Mouse (Mus musculus) kidney, embryonic 14.5 days (tissue): ENCODE results near the gene Nbeal2. TPM values are rescaled to one million over a fixed set of nuclear protein-coding genes. Genes with fewer than 3 reads are reported as not detected.
"Not testable (repeated sequence)": the region's sequence is repeated elsewhere in the genome, so short reads cannot be mapped to it uniquely, and the experiment has no call there.

Source experiments
- ATAC-seq: fragments of 200-750 bp; cut with Nextera tagmentation; 2 replicates; pipeline ENCODE4 v1.8.0; 2017; ENCODE audit warnings: moderate number of reproducible peaks, mild to moderate bottlenecking, moderate TSS enrichment, moderate library complexity; ENCODE audit not compliant: low FRiP score, low TSS enrichment
- H3K27ac ChIP-seq: fragments of 300-500 bp; sonication (generic); 2 replicates; pipeline ENCODE4 v1.5.1; 2014; ENCODE audit warnings: low read depth, mild to moderate bottlenecking, low read length, moderate library complexity, mixed read lengths
- H3K27me3 ChIP-seq: fragments of 300-500 bp; sonication (generic); 2 replicates; pipeline ENCODE4 v1.6.1; 2014; ENCODE audit warnings: mild to moderate bottlenecking, low read length; ENCODE audit not compliant: control insufficient read depth, insufficient read depth
- H3K36me3 ChIP-seq: fragments of 300-500 bp; sonication (generic); 2 replicates; pipeline ENCODE4 v1.6.1; 2014; ENCODE audit warnings: low read length, mixed read lengths; ENCODE audit not compliant: control insufficient read depth, insufficient read depth
- H3K4me1 ChIP-seq: fragments of 300-500 bp; sonication (generic); 2 replicates; pipeline ENCODE4 v1.6.1; 2014; ENCODE audit warnings: low read length, mixed read lengths; ENCODE audit not compliant: control insufficient read depth, insufficient read depth
- H3K4me2 ChIP-seq: fragments of 300-500 bp; sonication (generic); replicated peaks from 2 replicates; pipeline ENCODE4 v1.6.1; 2014; ENCODE audit warnings: low read depth, mild to moderate bottlenecking, low read length
- H3K4me3 ChIP-seq: fragments of 300-500 bp; sonication (generic); 2 replicates; pipeline ENCODE4 v1.5.1; 2014; ENCODE audit warnings: mild to moderate bottlenecking, low read length
- H3K9ac ChIP-seq: fragments of 300-500 bp; sonication (generic); 2 replicates; pipeline ENCODE4 v1.6.1; 2014; ENCODE audit warnings: low read depth, mild to moderate bottlenecking, low read length, moderate library complexity
- H3K9me3 ChIP-seq: fragments of 300-500 bp; sonication (generic); 2 replicates; pipeline ENCODE4 v1.6.1; 2016; ENCODE audit warnings: low read length; ENCODE audit not compliant: control insufficient read depth
- WGBS: fragments of 180-500 bp; shearing (Covaris S2); extraction: QIAGEN DNeasy Blood & Tissue Kit; methylation state at CpG from one replicate; pipeline ENCODE4 v1.1.7; 2014; 5-methylcytosine and 5-hydroxymethylcytosine counted together
- polyA plus RNA-seq: library from polyadenylated mRNA; unstranded; fragments of >200 nt; fragmentation: Nextera tagmentation; extraction: Ambion mirVana; gene quantifications from 2 replicates; pipeline ENCODE4 v1.2.1, GENCODE M21; 2014

Gene Nbeal2
- polyA plus RNA-seq, 1 experiment from 2014 or later = 4.8 TPM

GRCm38 (mm10) chr9:110687846-110688245, 33.9 kb upstream of the Nbeal2 start:
- no peaks in the 10 kb centered on the region for H3K27me3 ChIP-seq
- H3K9ac ChIP-seq = no peak overlapping the region
- peaks cover 10% of the 10 kb centered on the region for H3K4me1 ChIP-seq
- no peaks in the 10 kb centered on the region for H3K9me3 ChIP-seq
- H3K4me3 ChIP-seq = no peak overlapping the region
- H3K4me2 ChIP-seq = no peak overlapping the region
- no peak for ATAC-seq
- no peak overlapping the region for H3K27ac ChIP-seq
- no peaks in the 10 kb centered on the region; the same call in 1 of the 2 replicates for H3K36me3 ChIP-seq
- WGBS = 87% methylated on average over 2 of the region's 2 CpGs

GRCm38 (mm10) chr9:110687061-110687460, 33.1 kb upstream of the Nbeal2 start:
- H3K9ac ChIP-seq = no peak overlapping the region
- no peak overlapping the region for H3K4me3 ChIP-seq
- no peak for ATAC-seq
- no peaks in the 10 kb centered on the region; the same call in 1 of the 2 replicates for H3K36me3 ChIP-seq
- no peak overlapping the region for H3K4me2 ChIP-seq
- no peak overlapping the region for H3K27ac ChIP-seq
- H3K27me3 ChIP-seq = no peaks in the 10 kb centered on the region
- H3K9me3 ChIP-seq = no peaks in the 10 kb centered on the region
- WGBS = 66% methylated on average over 5 of the region's 5 CpGs
- H3K4me1 ChIP-seq = peaks cover 13% of the 10 kb centered on the region

GRCm38 (mm10) chr9:110686472-110686871, 32.5 kb upstream of the Nbeal2 start:
- Histone ChIP-seq H3K4me1 (peaks cover 16% of the 10 kb centered on the region), H3K4me3 (no peak overlapping the region), H3K9ac (no peak overlapping the region), H3K27ac (no peak overlapping the region), H3K27me3 (no peaks in the 10 kb centered on the region), H3K9me3 (no peaks in the 10 kb centered on the region), H3K4me2 (no peak overlapping the region), H3K36me3 (no peaks in the 10 kb centered on the region; the same call in 1 of the 2 replicates)
- ATAC-seq = no peak
- WGBS = 43% methylated on average over 3 of the region's 3 CpGs

GRCm38 (mm10) chr9:110685591-110685990, 31.6 kb upstream of the Nbeal2 start:
- 85% methylated on average over 5 of the region's 5 CpGs for WGBS
- no peak overlapping the region for H3K27ac ChIP-seq
- H3K9me3 ChIP-seq = no peaks in the 10 kb centered on the region
- no peak overlapping the region for H3K4me3 ChIP-seq
- ATAC-seq = 0 out of 2 replicates have a peak, but pooled peaks have one; percentile 16
- no peaks in the 10 kb centered on the region for H3K27me3 ChIP-seq
- H3K4me1 ChIP-seq = peaks cover 16% of the 10 kb centered on the region
- no peaks in the 10 kb centered on the region; the same call in 1 of the 2 replicates for H3K36me3 ChIP-seq
- H3K4me2 ChIP-seq = no peak overlapping the region
- H3K9ac ChIP-seq = no peak overlapping the region

GRCm38 (mm10) chr9:110685187-110685586, 31.2 kb upstream of the Nbeal2 start:
- peak overlapping the region; percentile 70; the same call in 1 of the 2 replicates for H3K27ac ChIP-seq
- WGBS = 87% methylated on average over 8 of the region's 8 CpGs
- no peak overlapping the region for H3K4me2 ChIP-seq

GRCm38 (mm10) chr9:110684100-110684831, 30.3 kb upstream of the Nbeal2 start:
- Histone ChIP-seq H3K4me3 (no peak overlapping the region), H3K36me3 (no peaks in the 10 kb centered on the region; the same call in 1 of the 2 replicates), H3K4me2 (no peak overlapping the region), H3K9ac (no peak overlapping the region), H3K9me3 (no peaks in the 10 kb centered on the region), H3K27me3 (no peaks in the 10 kb centered on the region), H3K4me1 (peaks cover 16% of the 10 kb centered on the region), H3K27ac (peak overlapping the region; percentile 78)
- WGBS = 84% methylated on average over 6 of the region's 6 CpGs
- no peak for ATAC-seq

More at GRCm38 (mm10) chr9:110685187-110685586, 31.2 kb upstream of the Nbeal2 start:
- H3K9me3 ChIP-seq = no peaks in the 10 kb centered on the region
- H3K4me3 ChIP-seq = no peak overlapping the region
- no peaks in the 10 kb centered on the region; the same call in 1 of the 2 replicates for H3K36me3 ChIP-seq
- no peak for ATAC-seq
- H3K27me3 ChIP-seq = no peaks in the 10 kb centered on the region
- peaks cover 16% of the 10 kb centered on the region for H3K4me1 ChIP-seq
- H3K9ac ChIP-seq = no peak overlapping the region

GRCm38 (mm10) chr9:110683574-110684099, 29.7 kb upstream of the Nbeal2 start:
- H3K9ac ChIP-seq = no peak overlapping the region; the same call in 1 of the 2 replicates
- H3K4me2 ChIP-seq = no peak overlapping the region
- ATAC-seq = no peak
- peaks cover 16% of the 10 kb centered on the region for H3K4me1 ChIP-seq
- H3K4me3 ChIP-seq = no peak overlapping the region
- WGBS = 55% methylated on average over 4 of the region's 4 CpGs
- H3K9me3 ChIP-seq = no peaks in the 10 kb centered on the region
- H3K27ac ChIP-seq = peak overlapping the region; percentile 78
- H3K27me3 ChIP-seq = no peaks in the 10 kb centered on the region
- H3K36me3 ChIP-seq = no peaks in the 10 kb centered on the region; the same call in 1 of the 2 replicates

GRCm38 (mm10) chr9:110682697-110683096, 28.7 kb upstream of the Nbeal2 start:
- not testable (repeated sequence) for H3K9me3 ChIP-seq, H3K36me3 ChIP-seq, H3K9ac ChIP-seq, H3K4me2 ChIP-seq, ATAC-seq, H3K4me3 ChIP-seq, H3K27me3 ChIP-seq, H3K27ac ChIP-seq
- H3K4me1 ChIP-seq = peaks cover 16% of the 10 kb centered on the region
- WGBS = 82% methylated on average over 3 of the region's 3 CpGs

- ATAC-seq = no peak
- Histone ChIP-seq H3K4me1 (peaks cover 20% of the 10 kb centered on the region), H3K4me2 (no peak overlapping the region), H3K27ac (no peak overlapping the region), H3K27me3 (no peaks in the 10 kb centered on the region), H3K4me3 (no peak overlapping the region), H3K9ac (no peak overlapping the region), H3K9me3 (no peaks in the 10 kb centered on the region), H3K36me3 (no peaks in the 10 kb centered on the region; the same call in 1 of the 2 replicates)
- WGBS = 47% methylated on average over 5 of the region's 5 CpGs
Measured at GRCm38 (mm10) chr9:110682255-110682654, 28.3 kb upstream of the Nbeal2 start.
